Mouse (Mus musculus): ENCODE data around the gene Cfap44. TPM values are rescaled to one million over a fixed set of nuclear protein-coding genes. Genes with fewer than 3 reads are reported as not detected.
"Not testable (repeated sequence)": the region's sequence is repeated elsewhere in the genome, so short reads cannot be mapped to it uniquely, and the experiment has no call there.

Cfap44 gene
- total RNA-seq, 2 experiments from 2014 or later: not detected

- no peak for DNase-seq
- intact Hi-C loops (cut with DNase I): no loop called here
Observed at GRCm38 (mm10) chr16:44423499-44423898, 28.9 kb downstream of the Cfap44 start.

GRCm38 (mm10) chr16:44428456-44428855, 33.9 kb downstream of the Cfap44 start:
- intact Hi-C loops (cut with DNase I): no loop called here
- no peak for DNase-seq

GRCm38 (mm10) chr16:44430021-44430420, 35.4 kb downstream of the Cfap44 start:
- intact Hi-C loops (cut with DNase I): no loop called here
- DNase-seq: no peak

GRCm38 (mm10) chr16:44434931-44435330, 40.3 kb downstream of the Cfap44 start:
- DNase-seq: no peak
- intact Hi-C loops (cut with DNase I): no loop called here

- DNase-seq: no peak
- intact Hi-C loops (cut with DNase I): no loop called here
Observed at GRCm38 (mm10) chr16:44435481-44435880, 40.9 kb downstream of the Cfap44 start.

GRCm38 (mm10) chr16:44441913-44442312, 47.3 kb downstream of the Cfap44 start:
- DNase-seq; intact Hi-C loops (cut with DNase I): not testable (repeated sequence)

GRCm38 (mm10) chr16:44457858-44458257, 63.3 kb downstream of the Cfap44 start:
- DNase-seq: no peak
- intact Hi-C loops (cut with DNase I): no loop called here

GRCm38 (mm10) chr16:44458826-44459225, 64.2 kb downstream of the Cfap44 start:
- no peak for DNase-seq
- intact Hi-C loops (cut with DNase I): no loop called here

GRCm38 (mm10) chr16:44460922-44461321, 66.3 kb downstream of the Cfap44 start:
- intact Hi-C loops (cut with DNase I): no loop called here
- DNase-seq: no peak

- DNase-seq: no peak
- intact Hi-C loops (cut with DNase I): no loop called here
Observed at GRCm38 (mm10) chr16:44475281-44475680, 80.7 kb downstream of the Cfap44 start.

GRCm38 (mm10) chr16:44475682-44476375, 81.2 kb downstream of the Cfap44 start:
- DNase-seq: no peak
- intact Hi-C loops (cut with DNase I): no loop called here

- intact Hi-C loops (cut with DNase I): no loop called here
- DNase-seq: no peak
Observed at GRCm38 (mm10) chr16:44478767-44479166, 84.2 kb downstream of the Cfap44 start.

GRCm38 (mm10) chr16:44479852-44480251, 85.3 kb downstream of the Cfap44 start:
- DNase-seq: no peak
- intact Hi-C loops (cut with DNase I): loop anchor here (10.0 kb wide), 1 partner anchor 225 kb away; no protein-coding TSS in a partner anchor

GRCm38 (mm10) chr16:44480616-44481015, 86.0 kb downstream of the Cfap44 start:
- intact Hi-C loops (cut with DNase I): loop anchor here (10.0 kb wide), 1 partner anchor 224 kb away; no protein-coding TSS in a partner anchor
- DNase-seq: no peak

- intact Hi-C loops (cut with DNase I): loop anchor here (10.0 kb wide), 1 partner anchor 223 kb away; no protein-coding TSS in a partner anchor
- DNase-seq: no peak
Observed at GRCm38 (mm10) chr16:44481599-44482593, 87.3 kb downstream of the Cfap44 start.

- intact Hi-C loops (cut with DNase I): loop anchor here (10.0 kb wide), 1 partner anchor 221 kb away; no protein-coding TSS in a partner anchor
- DNase-seq: peak; percentile 72 to 81
Observed at GRCm38 (mm10) chr16:44484079-44484478, 89.5 kb downstream of the Cfap44 start.

- intact Hi-C loops (cut with DNase I): loop anchor here (5.0 to 10.0 kb wide), 2 partner anchors 72 to 220 kb away; partner anchors contain the start of gene Boc
- no peak for DNase-seq
Observed at GRCm38 (mm10) chr16:44484831-44485230, 90.2 kb downstream of the Cfap44 start.

GRCm38 (mm10) chr16:44485691-44486090, 91.1 kb downstream of the Cfap44 start:
- DNase-seq: no peak
- intact Hi-C loops (cut with DNase I): loop anchor here (2.0 to 10.0 kb wide), 3 partner anchors 72 to 219 kb away; partner anchors contain the start of gene Boc

GRCm38 (mm10) chr16:44486612-44487011, 92.0 kb downstream of the Cfap44 start:
- intact Hi-C loops (cut with DNase I): loop anchor here (2.0 to 10.0 kb wide), 3 partner anchors 71 to 218 kb away; partner anchors contain the start of gene Boc
- DNase-seq: no peak

- DNase-seq: no peak
- intact Hi-C loops (cut with DNase I): loop anchor here (2.0 to 10.0 kb wide), 3 partner anchors 70 to 218 kb away; partner anchors contain the start of gene Boc
Observed at GRCm38 (mm10) chr16:44487194-44487593, 92.6 kb downstream of the Cfap44 start.

GRCm38 (mm10) chr16:44491051-44491450, 96.5 kb downstream of the Cfap44 start:
- intact Hi-C loops (cut with DNase I): no loop called here
- no peak for DNase-seq
